Mouse (Mus musculus) C2C12 (cell line): ENCODE data around the gene Zcchc4. TPM values are rescaled to one million over a fixed set of nuclear protein-coding genes. Genes with fewer than 3 reads are reported as not detected.

ENCODE experiments used
- H3K27me3 ChIP-seq: one replicate; pipeline ENCODE4 v1.6.1; 2011; ENCODE audit not compliant: control insufficient read depth, insufficient read depth, insufficient read length
- H3K36me3 ChIP-seq: one replicate; pipeline ENCODE4 v1.6.1; 2011; ENCODE audit not compliant: control insufficient read depth, insufficient read depth
- H3K4me3 ChIP-seq: one replicate; pipeline ENCODE4 v1.5.1; 2011; ENCODE audit warnings: mild to moderate bottlenecking, control low read depth; ENCODE audit not compliant: poor library complexity, insufficient read depth, severe bottlenecking
- H3K79me2 ChIP-seq: one replicate; pipeline ENCODE4 v1.6.1; 2011; ENCODE audit not compliant: control insufficient read depth, insufficient read depth
- H3K79me3 ChIP-seq: one replicate; pipeline ENCODE4 v1.6.1; 2011; ENCODE audit warnings: low read depth, control low read depth
- H3ac ChIP-seq: one replicate; pipeline ENCODE3; 2011; ENCODE audit warnings: low read depth; ENCODE audit not compliant: control insufficient read depth, insufficient read length
- CEBPB ChIP-seq: IDR thresholded peaks from one replicate; pipeline ENCODE4 v1.6.1; 2011; ENCODE audit warnings: low read depth, mild to moderate bottlenecking, control low read depth, moderate library complexity
- CTCF ChIP-seq: IDR thresholded peaks from one replicate; pipeline ENCODE4 v1.5.1; 2011; ENCODE audit not compliant: control insufficient read depth, insufficient read depth, insufficient read length
- FOSL1 ChIP-seq: IDR thresholded peaks from one replicate; pipeline ENCODE4 v1.8.0; 2011; ENCODE audit warnings: mild to moderate bottlenecking, low read length; ENCODE audit not compliant: poor library complexity, insufficient read depth, severe bottlenecking
- MAX ChIP-seq: IDR thresholded peaks from one replicate; pipeline ENCODE4 v1.6.1; 2011; ENCODE audit warnings: mild to moderate bottlenecking, control low read depth
- MYOD1 ChIP-seq: IDR thresholded peaks from one replicate; pipeline ENCODE4 v1.6.1; 2011; ENCODE audit warnings: low read depth; ENCODE audit not compliant: control insufficient read depth, insufficient read length
- MYOG ChIP-seq: IDR thresholded peaks from one replicate; pipeline ENCODE4 v1.6.1; 2011; ENCODE audit not compliant: control insufficient read depth, insufficient read length; ENCODE audit errors: extremely low read depth
- USF1 ChIP-seq: IDR thresholded peaks from one replicate; pipeline ENCODE4 v1.6.1; 2011; ENCODE audit warnings: low read depth, mild to moderate bottlenecking, control low read depth, moderate library complexity
- long read RNA-seq, 2 experiments: library from polyadenylated mRNA; unstranded; transcript quantifications; one replicate each; pipeline ENCODE4 v2.0.0; 2019 to 2020
- polyA plus RNA-seq: library from polyadenylated mRNA; unstranded; fragments of >200 nt; fragmentation: generic; extraction: Trizol; gene quantifications from one replicate; pipeline ENCODE4 v1.2.1, GENCODE M21; 2012; ENCODE audit warnings: missing spikeins

Gene Zcchc4
- polyA plus RNA-seq: 9.7 TPM
- long read RNA-seq, experiment 1, partial matches to known transcripts: 0 of 8 reads
- long read RNA-seq, experiment 1, other reads (novel, unspliced or antisense): 4 of 8 reads
- long read RNA-seq, experiment 2, full-length matches to known transcripts: 65 of 77 reads
- long read RNA-seq, experiment 2, partial matches to known transcripts: 0 of 77 reads
- long read RNA-seq, experiment 2, other reads (novel, unspliced or antisense): 12 of 77 reads

GRCm38 (mm10) chr5:52775237-52775636, at the start of gene Zcchc4:
Zcchc4 (plus strand) TSS chr5:52775409.
- H3K27me3 ChIP-seq: no peaks in the 10 kb centered on the region
- H3ac ChIP-seq: no peak within 1 kb of the TSS
- peaks cover 3% of the 10 kb centered on the region for H3K36me3 ChIP-seq
- no peaks in the 10 kb centered on the region for H3K79me2 ChIP-seq
- H3K79me3 ChIP-seq: no peaks in the 10 kb centered on the region
- no peak within 1 kb of the TSS for H3K4me3 ChIP-seq
- TF ChIP-seq CTCF: no peak
- TF ChIP-seq MAX: no peak
- TF ChIP-seq USF1: no peak
- no peak for TF ChIP-seq MYOG
- no peak for TF ChIP-seq FOSL1
- TF ChIP-seq CEBPB: no peak
- TF ChIP-seq MYOD1: no peak

- H3K4me3 ChIP-seq: no peak overlapping the region
- H3K79me2 ChIP-seq: no peaks in the 10 kb centered on the region
- H3K27me3 ChIP-seq: no peaks in the 10 kb centered on the region
- TF ChIP-seq MYOD1 (no peak), CEBPB (no peak), FOSL1 (no peak), USF1 (no peak), MAX (no peak), CTCF (no peak), MYOG (no peak)
- H3ac ChIP-seq: no peak overlapping the region
- no peaks in the 10 kb centered on the region for H3K36me3 ChIP-seq
- no peaks in the 10 kb centered on the region for H3K79me3 ChIP-seq
These were observed 47.5 kb upstream of the Zcchc4 start for GRCm38 (mm10) chr5:52727747-52728146.

- no peaks in the 10 kb centered on the region for H3K79me2 ChIP-seq
- no peak for TF ChIP-seq MYOD1
- TF ChIP-seq CTCF: no peak
- TF ChIP-seq MAX: no peak
- TF ChIP-seq CEBPB: no peak
- no peak for TF ChIP-seq USF1
- TF ChIP-seq MYOG: no peak
- no peak for TF ChIP-seq FOSL1
- H3K79me3 ChIP-seq: no peaks in the 10 kb centered on the region
- no peak overlapping the region for H3K4me3 ChIP-seq
- no peaks in the 10 kb centered on the region for H3K27me3 ChIP-seq
- H3ac ChIP-seq: no peak overlapping the region
- H3K36me3 ChIP-seq: no peaks in the 10 kb centered on the region
These were observed 42.4 kb upstream of the Zcchc4 start for GRCm38 (mm10) chr5:52732811-52733210.

DNA sequence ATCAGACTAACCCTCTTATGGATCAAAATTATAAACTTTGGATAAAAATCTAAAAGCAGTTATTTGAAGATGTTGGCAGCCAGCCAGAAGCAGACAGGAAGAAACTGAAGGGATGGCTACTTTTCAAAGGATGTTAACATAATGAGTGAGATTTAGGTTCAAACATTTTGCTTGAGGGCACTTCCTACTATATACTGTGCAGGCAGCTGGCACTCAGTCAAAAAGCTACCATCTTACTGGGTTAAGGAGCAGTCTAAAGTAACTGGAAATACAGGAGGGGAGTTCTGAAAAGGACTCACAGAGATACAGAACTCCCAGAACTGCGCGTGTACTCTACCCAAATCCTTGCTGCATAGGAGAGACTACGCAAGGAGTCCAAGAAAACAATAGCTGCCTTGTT, 39.2 kb upstream of the Zcchc4 start:
- Histone ChIP-seq H3K79me2 (no peaks in the 10 kb centered on the region), H3K4me3 (no peak overlapping the region), H3K27me3 (no peaks in the 10 kb centered on the region), H3K36me3 (no peaks in the 10 kb centered on the region), H3ac (no peak overlapping the region), H3K79me3 (no peaks in the 10 kb centered on the region)
- TF ChIP-seq FOSL1: no peak
- TF ChIP-seq USF1: no peak
- no peak for TF ChIP-seq MYOG
- TF ChIP-seq MYOD1: no peak
- no peak for TF ChIP-seq CTCF
- TF ChIP-seq CEBPB: no peak
- TF ChIP-seq MAX: no peak

GRCm38 (mm10) chr5:52741391-52742111, 33.7 kb upstream of the Zcchc4 start, which contains the start of gene Pi4k2b:
Pi4k2b (plus strand) TSS chr5:52741574.
- Histone ChIP-seq H3K27me3 (no peaks in the 10 kb centered on the region), H3ac (peak within 1 kb of the TSS; percentile 61), H3K79me3 (peaks cover 34% of the 10 kb centered on the region), H3K79me2 (peaks cover 44% of the 10 kb centered on the region), H3K36me3 (no peaks in the 10 kb centered on the region), H3K4me3 (peak within 1 kb of the TSS; percentile 78)
- no peak for TF ChIP-seq CTCF
- no peak for TF ChIP-seq MYOD1
- TF ChIP-seq MYOG: no peak
